Mouse (Mus musculus) forebrain, postnatal 0 days (tissue): ENCODE data around the gene Wnt16. TPM values are rescaled to one million over a fixed set of nuclear protein-coding genes. Genes with fewer than 3 reads are reported as not detected.
A peak's percentile ranks its signal among the peaks of the same experiment; 100 is the strongest.

Experiments
- ATAC-seq: fragments of 200-750 bp; cut with Nextera tagmentation; 2 replicates; pipeline ENCODE4 v1.8.0; 2017; ENCODE audit warnings: mild to moderate bottlenecking, moderate library complexity
- DNase-seq: peaks from one replicate; pipeline ENCODE4 v3.0.0-alpha.2; 2015
- H3K27ac ChIP-seq: fragments of 300-500 bp; sonication (generic); 2 replicates; pipeline ENCODE4 v1.5.1; 2014; ENCODE audit warnings: low read depth, mild to moderate bottlenecking, antibody characterized with exemption, low read length, moderate library complexity, mixed read lengths
- H3K27me3 ChIP-seq: fragments of 300-500 bp; sonication (generic); 2 replicates; pipeline ENCODE4 v1.6.1; 2014; ENCODE audit warnings: mild to moderate bottlenecking, low read length, mixed read lengths; ENCODE audit not compliant: insufficient read depth
- H3K36me3 ChIP-seq: fragments of 300-500 bp; sonication (generic); 2 replicates; pipeline ENCODE4 v1.6.1; 2014; ENCODE audit warnings: mild to moderate bottlenecking, moderate library complexity; ENCODE audit not compliant: insufficient read depth
- H3K4me1 ChIP-seq: fragments of 300-500 bp; sonication (generic); 2 replicates; pipeline ENCODE4 v1.6.1; 2014; ENCODE audit warnings: antibody characterized with exemption; ENCODE audit not compliant: insufficient read depth
- H3K4me2 ChIP-seq: fragments of 300-500 bp; sonication (generic); 2 replicates; pipeline ENCODE4 v1.6.1; 2014; ENCODE audit warnings: low read depth, mild to moderate bottlenecking, moderate library complexity
- H3K4me3 ChIP-seq: fragments of 300-500 bp; sonication (generic); 2 replicates; pipeline ENCODE4 v1.5.1; 2014; ENCODE audit warnings: low read depth, low read length, mixed read lengths
- H3K9ac ChIP-seq: fragments of 300-500 bp; sonication (generic); 2 replicates; pipeline ENCODE4 v1.6.1; 2014; ENCODE audit warnings: mild to moderate bottlenecking
- H3K9me3 ChIP-seq: fragments of 300-500 bp; sonication (generic); 2 replicates; pipeline ENCODE4 v1.6.1; 2016; ENCODE audit warnings: low read length
- CTCF ChIP-seq: sonication (generic); IDR thresholded peaks from 2 replicates; pipeline ENCODE4 v1.5.1; 2016; ENCODE audit warnings: antibody characterized with exemption, control low read depth, low read depth
- WGBS: fragments of 180-500 bp; shearing (Covaris S2); extraction: QIAGEN DNeasy Blood & Tissue Kit; methylation state at CpG from one replicate; pipeline ENCODE4 v1.1.7; 2014; 5-methylcytosine and 5-hydroxymethylcytosine counted together
- polyA plus RNA-seq: library from polyadenylated mRNA; unstranded; fragments of >200 nt; fragmentation: Nextera tagmentation; extraction: Ambion mirVana; gene quantifications from 2 replicates; pipeline ENCODE4 v1.2.1, GENCODE M21; 2015
- total RNA-seq: library from RNA; depleted of rRNA; stranded (reverse); fragments of >200 nt; gene quantifications from 2 replicates; pipeline ENCODE4 v1.2.3, GENCODE M21; 2014

The Wnt16 gene
- total and polyA plus RNA-seq, 2 experiments from 2014 or later = 0.34 to 1.1 TPM

GRCm38 (mm10) chr6:22288737-22289460 is 872 bp downstream of the Wnt16 start:
- H3K4me3 ChIP-seq = peak overlapping the region; percentile 38
- peak; percentile 77 for ATAC-seq

DNA sequence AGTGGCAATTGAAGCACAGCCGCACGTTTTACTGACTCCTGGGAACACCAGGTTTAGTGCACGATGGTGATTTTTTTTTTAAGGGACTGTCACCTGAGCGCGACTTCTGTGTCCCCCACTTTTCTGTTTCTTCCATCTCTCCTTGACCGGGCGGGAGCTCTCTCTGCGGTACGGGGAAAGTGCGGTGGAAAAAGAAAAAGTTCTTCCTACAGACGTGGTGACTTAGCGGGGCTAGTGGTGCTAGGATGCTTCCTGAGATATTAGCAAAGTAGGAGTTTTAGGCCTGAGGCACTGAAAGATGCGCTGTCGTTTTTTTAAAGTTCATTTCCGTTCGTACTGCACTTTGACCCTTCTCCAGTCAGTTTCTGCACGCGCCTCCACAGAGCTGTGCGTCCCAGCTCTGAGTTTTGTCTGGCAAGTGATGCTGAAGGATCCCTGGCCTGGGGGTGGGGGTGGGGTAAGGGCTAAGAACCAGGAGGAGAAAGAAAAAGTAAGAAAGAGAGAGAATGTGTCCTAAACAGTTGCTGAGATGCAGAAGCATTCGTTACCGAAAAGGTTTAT is 1.5 kb downstream of the Wnt16 start:
- ATAC-seq (no peak), DNase-seq (no peak)
- Histone ChIP-seq H3K9me3 (no peaks in the 10 kb centered on the region), H3K4me2 (peak overlapping the region; percentile 77), H3K4me1 (peaks cover 17% of the 10 kb centered on the region; the same call in 1 of the 2 replicates), H3K27me3 (peaks cover 39% of the 10 kb centered on the region), H3K4me3 (peak overlapping the region; percentile 38), H3K9ac (no peak overlapping the region), H3K36me3 (no peaks in the 10 kb centered on the region), H3K27ac (no peak overlapping the region)
- TF ChIP-seq CTCF = no peak
- WGBS = 6% methylated on average over 21 of the region's 21 CpGs

More at GRCm38 (mm10) chr6:22288737-22289460, 872 bp downstream of the Wnt16 start:
- WGBS = 2% methylated on average over 38 of the region's 38 CpGs
- 0 out of 2 replicates have a peak overlapping the region, but pooled peaks have one; percentile 3 for H3K9ac ChIP-seq
- peaks cover 39% of the 10 kb centered on the region for H3K27me3 ChIP-seq
- H3K4me2 ChIP-seq = peak overlapping the region; percentile 77
- peak; percentile 50 for TF ChIP-seq CTCF
- H3K9me3 ChIP-seq = no peaks in the 10 kb centered on the region
- H3K36me3 ChIP-seq = no peaks in the 10 kb centered on the region
- peak; percentile 58 for DNase-seq
- peaks cover 17% of the 10 kb centered on the region; the same call in 1 of the 2 replicates for H3K4me1 ChIP-seq
- H3K27ac ChIP-seq = no peak overlapping the region

DNA sequence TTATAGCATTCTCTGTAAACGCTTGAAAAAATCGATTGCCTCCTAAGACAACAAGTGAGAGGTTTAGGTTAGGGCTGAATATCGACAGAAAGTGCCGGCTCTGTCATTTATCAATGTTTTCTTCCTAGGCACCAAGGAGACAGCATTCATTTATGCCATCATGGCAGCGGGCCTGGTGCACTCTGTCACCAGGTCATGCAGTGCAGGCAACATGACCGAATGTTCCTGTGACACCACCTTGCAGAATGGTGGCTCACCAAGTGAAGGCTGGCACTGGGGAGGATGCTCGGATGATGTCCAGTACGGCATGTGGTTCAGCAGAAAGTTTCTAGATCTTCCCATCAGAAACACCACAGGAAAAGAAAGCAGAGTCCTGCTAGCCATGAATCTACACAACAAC is 2.8 kb downstream of the Wnt16 start:
- H3K9me3 ChIP-seq = no peaks in the 10 kb centered on the region
- no peak overlapping the region for H3K4me3 ChIP-seq
- no peak for ATAC-seq
- H3K36me3 ChIP-seq = no peaks in the 10 kb centered on the region
- WGBS = 80% methylated on average over 8 of the region's 8 CpGs
- H3K9ac ChIP-seq = no peak overlapping the region
- no peak for DNase-seq
- no peak overlapping the region for H3K4me2 ChIP-seq
- peaks cover 17% of the 10 kb centered on the region; the same call in 1 of the 2 replicates for H3K4me1 ChIP-seq
- no peak overlapping the region for H3K27ac ChIP-seq
- H3K27me3 ChIP-seq = peaks cover 39% of the 10 kb centered on the region
- no peak for TF ChIP-seq CTCF

GRCm38 (mm10) chr6:22292056-22292455 is 4.0 kb downstream of the Wnt16 start:
- Histone ChIP-seq H3K9me3 (no peaks in the 10 kb centered on the region), H3K9ac (no peak overlapping the region), H3K4me3 (no peak overlapping the region), H3K27ac (no peak overlapping the region), H3K36me3 (no peaks in the 10 kb centered on the region), H3K4me1 (peaks cover 17% of the 10 kb centered on the region; the same call in 1 of the 2 replicates), H3K4me2 (no peak overlapping the region), H3K27me3 (peaks cover 38% of the 10 kb centered on the region)
- DNase-seq (peak; percentile 29), ATAC-seq (no peak)
- no peak for TF ChIP-seq CTCF
- 46% methylated on average over 4 of the region's 4 CpGs for WGBS

- WGBS = 14% methylated on average over 3 of the region's 3 CpGs
- no peak overlapping the region for H3K4me2 ChIP-seq
- H3K4me1 ChIP-seq = 0 out of 2 replicates have a peak, but pooled peaks cover 4% of the 10 kb centered on the region
- no peak overlapping the region for H3K4me3 ChIP-seq
- TF ChIP-seq CTCF = no peak
- H3K9me3 ChIP-seq = no peaks in the 10 kb centered on the region
- H3K9ac ChIP-seq = no peak overlapping the region
- peaks cover 20% of the 10 kb centered on the region for H3K27me3 ChIP-seq
- no peaks in the 10 kb centered on the region for H3K36me3 ChIP-seq
- H3K27ac ChIP-seq = no peak overlapping the region
- no peak for DNase-seq
- ATAC-seq = no peak
Measured at GRCm38 (mm10) chr6:22293922-22294321, 5.9 kb downstream of the Wnt16 start.

- Histone ChIP-seq H3K27ac (no peak overlapping the region), H3K4me2 (no peak overlapping the region), H3K27me3 (peaks cover 2% of the 10 kb centered on the region; the same call in 1 of the 2 replicates), H3K4me1 (no peaks in the 10 kb centered on the region), H3K9me3 (no peaks in the 10 kb centered on the region), H3K4me3 (no peak overlapping the region), H3K36me3 (no peaks in the 10 kb centered on the region), H3K9ac (no peak overlapping the region)
- 83% methylated on average over 6 of the region's 6 CpGs for WGBS
- no peak for TF ChIP-seq CTCF
- DNase-seq (no peak), ATAC-seq (no peak)
Measured at GRCm38 (mm10) chr6:22297028-22297427, 9.0 kb downstream of the Wnt16 start.

DNA sequence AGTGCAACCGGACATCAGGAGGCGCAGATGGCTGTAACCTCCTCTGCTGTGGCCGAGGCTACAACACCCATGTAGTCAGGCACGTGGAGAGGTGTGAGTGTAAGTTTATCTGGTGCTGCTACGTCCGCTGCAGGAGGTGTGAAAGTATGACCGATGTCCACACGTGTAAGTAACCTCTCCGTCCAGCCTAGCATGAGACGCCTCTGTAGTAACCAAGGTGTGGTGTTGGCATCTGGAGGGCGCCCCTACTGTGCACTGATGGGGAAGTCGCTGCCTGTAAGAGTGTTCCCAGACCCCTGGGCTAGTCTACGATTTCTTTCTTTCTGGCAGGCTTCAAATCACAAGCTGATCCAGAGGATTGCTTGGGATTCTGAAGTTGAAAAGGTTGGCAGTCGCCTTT is 10.0 kb downstream of the Wnt16 start:
- Histone ChIP-seq H3K4me2 (no peak overlapping the region), H3K27me3 (no peaks in the 10 kb centered on the region), H3K36me3 (no peaks in the 10 kb centered on the region), H3K9ac (no peak overlapping the region), H3K4me1 (no peaks in the 10 kb centered on the region), H3K9me3 (no peaks in the 10 kb centered on the region), H3K27ac (no peak overlapping the region), H3K4me3 (no peak overlapping the region)
- ATAC-seq = no peak
- 71% methylated on average over 14 of the region's 14 CpGs for WGBS
- TF ChIP-seq CTCF = no peak
- DNase-seq = no peak
